Mouse (Mus musculus): ENCODE results near the gene Nhlrc2. TPM values are rescaled to one million over a fixed set of nuclear protein-coding genes. Genes with fewer than 3 reads are reported as not detected.
A peak's percentile ranks its signal among the peaks of the same experiment; 100 is the strongest.

The Nhlrc2 gene
- polyA plus RNA-seq, 1 experiment = 4.6 TPM

DNA sequence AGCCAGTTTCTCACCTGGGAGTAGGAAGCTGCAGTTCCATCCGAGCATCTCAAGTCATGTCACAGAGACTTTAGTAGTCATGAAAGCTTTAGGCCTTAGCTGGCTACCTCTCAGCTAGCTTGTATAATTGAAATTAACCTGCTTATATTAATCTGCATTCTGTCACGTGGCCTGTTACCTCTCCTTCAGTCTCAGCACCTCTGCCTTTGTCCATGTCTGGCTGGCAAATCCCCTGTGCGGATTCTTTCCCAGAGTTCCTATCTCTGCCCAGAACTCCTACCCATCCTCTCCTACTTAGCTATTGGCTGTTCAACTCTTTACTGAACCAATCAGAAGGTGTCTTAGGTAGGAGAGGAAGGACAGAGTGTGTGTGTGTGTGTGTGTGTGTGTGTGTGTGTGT lies 36.2 kb downstream of the Nhlrc2 start:
- TF ChIP-seq GATA1 (IDR thresholded peaks at IDR 0.05; ENCODE audit: borderline replicate concordance, low read length) (no peak), FLI1 (IDR thresholded peaks at IDR 0.05; ENCODE audit: low read length) (no peak)
- H3K9me3 ChIP-seq = no peaks in the 10 kb centered on the region
- no peak overlapping the region for H3K4me3 ChIP-seq (replicated peaks)
- peaks cover 36% of the 10 kb centered on the region for H3K4me1 ChIP-seq
- H3K27me3 ChIP-seq (replicated peaks) = no peaks in the 10 kb centered on the region
- peaks cover 86% of the 10 kb centered on the region for H3K36me3 ChIP-seq (replicated peaks; ENCODE audit: low read length)

- H3K27me3 ChIP-seq (replicated peaks) = no peaks in the 10 kb centered on the region
- peaks cover 41% of the 10 kb centered on the region for H3K4me1 ChIP-seq
- H3K36me3 ChIP-seq (replicated peaks; ENCODE audit: low read length) = peaks cover 91% of the 10 kb centered on the region
- no peak for TF ChIP-seq GATA1 (IDR thresholded peaks at IDR 0.05; ENCODE audit: borderline replicate concordance, low read length)
- TF ChIP-seq FLI1 (IDR thresholded peaks at IDR 0.05; ENCODE audit: low read length) = no peak
- H3K4me3 ChIP-seq (replicated peaks) = no peak overlapping the region
- no peaks in the 10 kb centered on the region for H3K9me3 ChIP-seq
Observed at GRCm38 (mm10) chr19:56586320-56586719, 38.3 kb downstream of the Nhlrc2 start.

DNA sequence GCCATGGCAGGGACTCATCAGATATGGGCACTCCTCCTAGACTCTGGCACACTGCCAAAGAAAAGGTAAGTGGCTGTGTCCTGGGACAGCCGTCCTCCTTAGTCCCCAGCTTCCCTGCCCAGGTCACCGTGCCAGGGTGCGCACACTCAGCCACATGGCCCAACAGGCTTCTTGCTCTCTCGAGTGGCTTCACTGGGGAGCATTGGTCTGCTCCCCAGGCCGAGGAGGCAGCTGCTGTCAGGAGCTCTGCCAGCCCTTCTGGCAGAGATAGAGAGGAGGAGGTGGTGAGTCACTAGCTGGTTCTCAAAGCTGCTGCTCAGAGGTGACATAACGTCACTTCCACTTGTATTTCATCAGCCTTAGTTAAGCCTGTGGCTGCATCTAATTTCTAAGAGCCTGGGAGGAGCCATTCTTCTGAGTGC lies 40.2 kb downstream of the Nhlrc2 start:
- Histone ChIP-seq H3K4me1 (peaks cover 30% of the 10 kb centered on the region), H3K27me3 (replicated peaks) (no peaks in the 10 kb centered on the region), H3K36me3 (replicated peaks; ENCODE audit: low read length) (peaks cover 91% of the 10 kb centered on the region), H3K9me3 (no peaks in the 10 kb centered on the region), H3K4me3 (replicated peaks) (peak overlapping the region; percentile 56)
- TF ChIP-seq FLI1 (IDR thresholded peaks at IDR 0.05; ENCODE audit: low read length) = no peak
- no peak for TF ChIP-seq GATA1 (IDR thresholded peaks at IDR 0.05; ENCODE audit: borderline replicate concordance, low read length)

DNA sequence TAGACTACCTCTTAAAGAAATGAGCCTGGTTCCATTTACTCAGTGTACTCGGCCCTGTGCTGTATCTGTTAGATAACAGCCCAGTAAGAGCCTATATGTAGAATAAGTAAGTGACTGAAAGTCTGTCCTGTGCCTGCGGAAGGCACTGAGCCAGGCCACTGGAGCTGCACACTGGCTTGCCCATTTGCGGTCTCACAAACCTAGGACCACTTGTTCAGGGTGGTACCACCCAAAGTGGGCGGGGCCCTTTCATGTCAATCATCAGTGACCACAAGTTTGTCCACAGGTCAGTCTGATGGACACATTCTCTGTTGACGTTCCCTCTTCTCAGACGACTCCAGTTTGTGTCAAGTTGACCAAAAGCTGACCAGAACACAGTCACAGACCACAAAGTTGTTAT lies 40.9 kb downstream of the Nhlrc2 start:
- peaks cover 26% of the 10 kb centered on the region for H3K4me1 ChIP-seq
- H3K27me3 ChIP-seq (replicated peaks) = no peaks in the 10 kb centered on the region
- no peaks in the 10 kb centered on the region for H3K9me3 ChIP-seq
- no peak overlapping the region for H3K4me3 ChIP-seq (replicated peaks)
- TF ChIP-seq FLI1 (IDR thresholded peaks at IDR 0.05; ENCODE audit: low read length) (no peak), GATA1 (IDR thresholded peaks at IDR 0.05; ENCODE audit: borderline replicate concordance, low read length) (no peak)
- peaks cover 92% of the 10 kb centered on the region for H3K36me3 ChIP-seq (replicated peaks; ENCODE audit: low read length)

DNA sequence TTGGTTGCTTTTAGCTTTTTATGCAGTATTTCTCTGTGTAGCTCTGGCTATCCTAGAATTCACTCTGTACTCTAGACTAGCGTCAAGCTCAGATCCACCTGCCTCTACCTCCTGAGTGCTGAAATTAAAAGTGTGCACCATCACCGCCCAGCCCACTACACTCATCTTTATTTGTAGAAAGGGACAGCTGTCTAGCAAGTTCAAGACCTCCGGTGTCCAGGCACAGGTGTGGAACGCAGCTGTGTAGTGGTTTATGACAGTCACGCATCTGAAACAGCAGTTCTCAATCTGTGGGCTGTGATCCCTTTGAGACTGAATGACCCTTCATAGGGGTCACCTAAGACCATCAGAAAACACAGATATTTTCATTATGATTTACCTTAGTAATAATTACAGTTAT lies 41.4 kb downstream of the Nhlrc2 start:
- no peaks in the 10 kb centered on the region for H3K27me3 ChIP-seq (replicated peaks)
- H3K4me3 ChIP-seq (replicated peaks) = no peak overlapping the region
- no peaks in the 10 kb centered on the region for H3K9me3 ChIP-seq
- H3K36me3 ChIP-seq (replicated peaks; ENCODE audit: low read length) = peaks cover 92% of the 10 kb centered on the region
- peaks cover 26% of the 10 kb centered on the region for H3K4me1 ChIP-seq
- no peak for TF ChIP-seq GATA1 (IDR thresholded peaks at IDR 0.05; ENCODE audit: borderline replicate concordance, low read length)
- TF ChIP-seq FLI1 (IDR thresholded peaks at IDR 0.05; ENCODE audit: low read length) = no peak

- Histone ChIP-seq H3K36me3 (replicated peaks; ENCODE audit: low read length) (peaks cover 96% of the 10 kb centered on the region), H3K9me3 (no peaks in the 10 kb centered on the region), H3K4me1 (peaks cover 26% of the 10 kb centered on the region), H3K27me3 (replicated peaks) (no peaks in the 10 kb centered on the region), H3K4me3 (replicated peaks) (no peak overlapping the region)
- no peak for TF ChIP-seq FLI1 (IDR thresholded peaks at IDR 0.05; ENCODE audit: low read length)
Observed at GRCm38 (mm10) chr19:56590250-56590649, 42.2 kb downstream of the Nhlrc2 start.

DNA sequence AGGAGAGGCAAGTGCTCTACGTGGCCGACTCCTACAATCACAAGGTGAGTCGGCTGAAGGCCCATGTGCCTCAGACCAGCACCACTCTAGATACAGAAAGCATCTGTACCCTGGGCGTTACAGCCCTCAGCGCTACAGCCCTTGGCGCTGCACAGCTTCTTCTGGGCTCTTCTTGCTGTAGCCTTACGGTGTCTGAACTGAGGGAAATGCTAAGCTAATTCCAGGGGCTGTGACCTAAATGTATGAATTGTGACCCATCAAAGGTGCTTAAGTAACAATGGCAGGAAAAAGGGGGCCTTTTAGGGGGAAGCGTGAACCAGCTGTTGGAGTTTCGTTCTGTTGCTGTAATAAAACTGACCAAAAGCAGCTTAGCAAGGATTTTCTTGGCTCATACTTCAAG lies 44.4 kb downstream of the Nhlrc2 start:
- no peak overlapping the region for H3K4me3 ChIP-seq (replicated peaks)
- H3K36me3 ChIP-seq (replicated peaks; ENCODE audit: low read length) = peaks cover 99% of the 10 kb centered on the region
- TF ChIP-seq GATA1 (IDR thresholded peaks at IDR 0.05; ENCODE audit: borderline replicate concordance, low read length) (no peak), FLI1 (IDR thresholded peaks at IDR 0.05; ENCODE audit: low read length) (no peak)
- peaks cover 23% of the 10 kb centered on the region for H3K4me1 ChIP-seq
- no peaks in the 10 kb centered on the region for H3K27me3 ChIP-seq (replicated peaks)
- no peaks in the 10 kb centered on the region for H3K9me3 ChIP-seq

GRCm38 (mm10) chr19:56599996-56600395 lies 51.9 kb downstream of the Nhlrc2 start:
- Histone ChIP-seq H3K4me3 (replicated peaks) (no peak overlapping the region), H3K9me3 (no peaks in the 10 kb centered on the region), H3K27me3 (replicated peaks) (no peaks in the 10 kb centered on the region), H3K4me1 (peaks cover 5% of the 10 kb centered on the region), H3K36me3 (replicated peaks; ENCODE audit: low read length) (peaks cover 76% of the 10 kb centered on the region)
- TF ChIP-seq GATA1 (IDR thresholded peaks at IDR 0.05; ENCODE audit: borderline replicate concordance, low read length) (no peak), FLI1 (IDR thresholded peaks at IDR 0.05; ENCODE audit: low read length) (no peak)

- H3K9me3 ChIP-seq = no peaks in the 10 kb centered on the region
- H3K4me1 ChIP-seq = peaks cover 5% of the 10 kb centered on the region
- H3K27me3 ChIP-seq (replicated peaks) = no peaks in the 10 kb centered on the region
- H3K36me3 ChIP-seq (replicated peaks; ENCODE audit: low read length) = peaks cover 68% of the 10 kb centered on the region
- TF ChIP-seq GATA1 (IDR thresholded peaks at IDR 0.05; ENCODE audit: borderline replicate concordance, low read length) = no peak
- TF ChIP-seq FLI1 (IDR thresholded peaks at IDR 0.05; ENCODE audit: low read length) = no peak
- H3K4me3 ChIP-seq (replicated peaks) = no peak overlapping the region
Observed at GRCm38 (mm10) chr19:56600797-56601196, 52.7 kb downstream of the Nhlrc2 start.

DNA sequence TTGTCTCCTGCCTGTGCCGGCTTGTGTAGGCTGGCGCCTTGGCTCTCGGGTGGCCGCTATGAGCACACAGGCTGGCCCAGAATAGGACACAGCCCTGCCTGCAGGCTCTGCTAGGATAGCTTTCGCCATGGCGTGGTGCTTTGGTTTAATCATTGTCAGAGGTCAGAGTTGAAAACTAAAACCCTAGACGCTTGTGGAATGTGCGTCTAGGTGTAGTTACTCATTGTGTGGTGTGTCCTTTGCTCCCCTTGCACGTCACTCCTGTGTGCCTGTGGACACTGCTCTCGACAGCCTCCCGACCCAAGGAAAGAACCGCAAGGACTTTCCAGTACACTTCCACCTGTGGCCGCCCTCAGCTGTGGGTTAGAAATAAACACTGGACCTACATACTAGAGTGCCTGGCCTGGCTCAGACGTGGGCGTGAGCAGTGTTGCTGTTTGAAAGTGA lies 53.9 kb downstream of the Nhlrc2 start:
- TF ChIP-seq FLI1 (IDR thresholded peaks at IDR 0.05; ENCODE audit: low read length) = no peak
- TF ChIP-seq GATA1 (IDR thresholded peaks at IDR 0.05; ENCODE audit: borderline replicate concordance, low read length) = no peak
- H3K4me3 ChIP-seq (replicated peaks) = no peak overlapping the region

DNA sequence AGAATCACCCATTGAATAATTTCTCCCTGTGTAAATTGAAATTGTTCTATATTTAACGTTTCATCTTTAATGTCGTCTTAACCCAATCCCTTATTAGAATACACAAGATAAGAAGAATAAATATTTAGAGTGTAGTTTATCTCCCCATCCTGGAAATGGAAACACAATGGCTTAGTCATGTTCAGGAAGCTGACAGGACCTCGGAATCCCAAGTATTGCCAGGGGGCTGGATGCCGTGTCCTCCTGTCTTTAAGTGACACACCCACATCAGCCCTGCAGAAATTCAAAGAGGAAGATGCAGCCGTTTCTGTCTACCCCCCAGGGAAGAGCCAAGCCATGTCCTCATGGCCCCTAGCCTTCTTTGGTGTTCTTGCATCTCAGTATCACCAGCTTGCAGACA lies 60.9 kb downstream of the Nhlrc2 start:
- H3K9me3 ChIP-seq = peaks cover 3% of the 10 kb centered on the region; the same call in 1 of the 2 replicates
- H3K4me3 ChIP-seq (replicated peaks) = peak overlapping the region; percentile 82
- TF ChIP-seq FLI1 (IDR thresholded peaks at IDR 0.05; ENCODE audit: low read length) (no peak), GATA1 (IDR thresholded peaks at IDR 0.05; ENCODE audit: borderline replicate concordance, low read length) (no peak)
- H3K27me3 ChIP-seq (replicated peaks) = peaks cover 5% of the 10 kb centered on the region
- H3K4me1 ChIP-seq = peaks cover 21% of the 10 kb centered on the region
- H3K36me3 ChIP-seq (replicated peaks; ENCODE audit: low read length) = no peaks in the 10 kb centered on the region

More for the DNA sequence above, 53.9 kb downstream of the Nhlrc2 start:
- Histone ChIP-seq H3K36me3 (replicated peaks; ENCODE audit: low read length) (peaks cover 56% of the 10 kb centered on the region), H3K4me1 (peaks cover 5% of the 10 kb centered on the region), H3K27me3 (replicated peaks) (no peaks in the 10 kb centered on the region), H3K9me3 (no peaks in the 10 kb centered on the region)
